Mouse (Mus musculus) testis, adult 2 months (tissue): ENCODE measurements around the gene Thada.

ENCODE experiments used
- CTCF ChIP-seq: fragments of 200-500 bp; IDR thresholded peaks from 2 replicates; pipeline ENCODE4 v1.5.1; 2012; ENCODE audit warnings: low read depth, mild to moderate bottlenecking, inconsistent platforms, low read length, moderate library complexity; ENCODE audit not compliant: control insufficient read depth, insufficient read depth, insufficient replicate concordance
- POLR2A ChIP-seq: fragments of 200-500 bp; IDR thresholded peaks from 2 replicates; pipeline ENCODE4 v1.6.1; 2012; ENCODE audit warnings: low read depth, mild to moderate bottlenecking, inconsistent platforms, low read length, moderate library complexity; ENCODE audit not compliant: control insufficient read depth

GRCm38 (mm10) chr17:84267456-84268074, 198.4 kb downstream of the Thada start:
- TF ChIP-seq CTCF (no peak), POLR2A (no peak)
